Mouse (Mus musculus) thymus, postnatal 10 days (tissue): Measurements from ENCODE around the gene Olfr312.

Source experiments
- DNase-seq, 2 experiments: peaks; one replicate each; pipeline ENCODE4 v3.0.0; 2021; ENCODE audit warnings: low spot score in 2 of 2

Gene Olfr312

DNA sequence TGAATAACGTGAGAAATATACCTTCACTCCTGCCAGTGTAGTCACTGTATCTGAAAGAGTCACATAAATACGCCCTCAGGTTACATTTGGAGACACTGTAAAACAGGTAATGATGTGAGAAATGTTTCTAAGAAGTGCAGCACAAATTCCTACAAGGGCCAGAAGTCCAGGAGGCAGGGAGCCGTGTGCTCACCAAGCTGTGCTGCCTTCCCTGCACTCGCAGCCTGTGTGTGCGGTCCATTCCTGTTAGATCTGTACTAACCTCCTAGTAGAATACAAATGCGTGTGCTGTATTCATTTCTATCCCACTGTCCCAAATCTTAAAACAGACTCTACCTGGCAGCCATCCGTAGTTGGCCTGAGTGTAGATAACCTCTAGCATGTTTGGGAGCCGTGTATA is 31.7 kb downstream of the Olfr312 start:
- no peak for DNase-seq

DNA sequence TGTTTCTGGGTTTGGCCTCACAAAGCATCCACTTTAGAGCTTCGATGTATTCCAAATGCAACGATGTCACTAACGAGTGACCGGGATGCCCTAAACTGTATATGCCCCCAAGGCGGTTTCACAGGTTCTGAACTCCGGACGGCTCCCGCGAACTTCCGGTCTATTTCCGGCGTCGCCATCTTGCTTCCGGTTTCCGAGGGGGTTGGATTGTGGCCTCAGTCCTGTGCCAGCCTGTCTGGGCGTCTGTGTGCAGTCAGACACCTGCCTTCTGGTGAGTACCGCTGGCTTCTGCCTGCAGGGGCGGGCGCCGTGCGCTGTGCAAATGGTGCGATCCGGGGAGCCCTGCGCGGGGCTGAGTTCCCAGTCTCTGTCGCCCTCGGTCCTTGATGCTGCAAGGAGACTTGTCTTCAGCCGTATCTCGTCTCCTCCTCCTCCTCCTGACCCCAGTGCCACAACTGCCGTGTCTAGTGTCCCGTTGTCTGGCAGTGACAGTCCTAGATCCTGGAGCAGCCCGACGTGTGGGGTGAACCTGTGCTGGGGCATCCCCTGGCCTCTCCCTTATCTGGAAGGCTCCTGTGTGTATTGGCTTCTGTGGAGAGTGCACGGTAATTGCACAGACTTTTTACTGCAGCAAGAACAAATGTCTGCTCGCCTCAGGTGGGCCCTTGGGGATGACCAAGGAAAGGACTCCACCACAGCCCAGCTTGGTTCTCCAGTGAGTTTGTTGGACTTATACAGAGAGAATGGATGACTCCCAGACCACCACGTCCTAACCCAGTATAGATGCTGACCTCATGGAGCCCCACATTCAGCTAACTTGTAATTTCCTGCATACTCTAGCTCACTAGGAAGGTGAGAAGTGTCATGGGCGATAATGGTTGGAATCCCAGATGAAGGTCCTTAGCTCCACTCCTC is 38.3 kb downstream of the Olfr312 start, which contains the start of gene 2810021J22Rik:
Gene 2810021J22Rik (plus strand): TSS at position 178 of the 915 bp plus-strand sequence.
- peak; percentile 90 for DNase-seq

- DNase-seq = no peak
These were observed 38.9 kb downstream of the Olfr312 start for GRCm38 (mm10) chr11:58867954-58868330.

DNA sequence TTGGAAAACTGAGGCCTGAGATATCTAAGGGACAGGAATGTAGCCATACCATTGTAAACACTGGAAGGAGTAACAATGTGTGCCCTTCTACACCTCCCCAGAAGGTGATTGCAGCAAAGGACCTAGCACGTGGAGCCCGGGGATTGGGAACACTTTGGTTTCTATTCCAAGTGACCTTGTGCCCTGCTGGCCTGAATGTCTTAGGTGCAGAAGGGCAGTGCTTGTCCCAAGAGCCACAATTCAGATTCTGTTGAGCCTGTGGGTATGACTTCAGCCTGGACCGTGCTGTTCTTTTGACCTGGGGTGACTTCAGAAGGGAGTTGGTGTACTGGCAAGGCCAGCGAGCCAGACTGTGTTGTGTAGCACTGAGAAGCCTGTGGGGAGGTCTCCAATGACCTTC is 41.9 kb downstream of the Olfr312 start:
- DNase-seq = no peak

GRCm38 (mm10) chr11:58883756-58884155 is 54.7 kb downstream of the Olfr312 start:
- peak; percentile 85 to 91 for DNase-seq
